Mouse (Mus musculus): ENCODE results near the gene Vdac1. TPM values are rescaled to one million over a fixed set of nuclear protein-coding genes. Genes with fewer than 3 reads are reported as not detected.

Vdac1 gene
- total RNA-seq (2022) = 100 to 1,000 TPM; 508 to 527 (median 523) TPM

GRCm38 (mm10) chr11:52360471-52361277, at the start of gene Vdac1:
Gene Vdac1 (plus strand): TSS chr11:52360860.
- peak; percentile 86 to 88 for DNase-seq (ENCODE audit: low spot score in 2 of 2)

GRCm38 (mm10) chr11:52314102-52314793, 46.4 kb upstream of the Vdac1 start:
- no peak for DNase-seq (ENCODE audit: low spot score in 2 of 2)

- no peak for DNase-seq (ENCODE audit: low spot score in 2 of 2)
Observed at GRCm38 (mm10) chr11:52318445-52318844, 42.2 kb upstream of the Vdac1 start.

GRCm38 (mm10) chr11:52319664-52320063, 41.0 kb upstream of the Vdac1 start:
- no peak for DNase-seq (ENCODE audit: low spot score in 2 of 2)

- no peak for DNase-seq (ENCODE audit: low spot score in 2 of 2)
Observed at GRCm38 (mm10) chr11:52320529-52320928, 40.1 kb upstream of the Vdac1 start.

GRCm38 (mm10) chr11:52321540-52321939, 39.1 kb upstream of the Vdac1 start:
- DNase-seq (ENCODE audit: low spot score in 2 of 2) = no peak

- DNase-seq (ENCODE audit: low spot score in 2 of 2) = no peak
Observed at GRCm38 (mm10) chr11:52324442-52325367, 36.0 kb upstream of the Vdac1 start.

- no peak for DNase-seq (ENCODE audit: low spot score in 2 of 2)
Observed at GRCm38 (mm10) chr11:52327313-52327712, 33.3 kb upstream of the Vdac1 start.

- DNase-seq (ENCODE audit: low spot score in 2 of 2) = no peak
Observed at GRCm38 (mm10) chr11:52332421-52333118, 28.1 kb upstream of the Vdac1 start.

- peak; percentile 50 to 54 for DNase-seq (ENCODE audit: low spot score in 2 of 2)
Observed at GRCm38 (mm10) chr11:52333616-52334015, 27.0 kb upstream of the Vdac1 start.

GRCm38 (mm10) chr11:52335263-52335662, 25.4 kb upstream of the Vdac1 start:
- no peak for DNase-seq (ENCODE audit: low spot score in 2 of 2)

GRCm38 (mm10) chr11:52335924-52336323, 24.7 kb upstream of the Vdac1 start:
- DNase-seq (ENCODE audit: low spot score in 2 of 2) = peak; percentile 66 to 67

GRCm38 (mm10) chr11:52337651-52338295, 22.9 kb upstream of the Vdac1 start:
- DNase-seq (ENCODE audit: low spot score in 2 of 2) = no peak

- no peak for DNase-seq (ENCODE audit: low spot score in 2 of 2)
Observed at GRCm38 (mm10) chr11:52338351-52338750, 22.3 kb upstream of the Vdac1 start.

- no peak for DNase-seq (ENCODE audit: low spot score in 2 of 2)
Observed at GRCm38 (mm10) chr11:52339098-52339497, 21.6 kb upstream of the Vdac1 start.

- DNase-seq (ENCODE audit: low spot score in 2 of 2) = no peak
Observed at GRCm38 (mm10) chr11:52339512-52339911, 21.1 kb upstream of the Vdac1 start.

GRCm38 (mm10) chr11:52340123-52340864, 20.4 kb upstream of the Vdac1 start:
- no peak for DNase-seq (ENCODE audit: low spot score in 2 of 2)

- no peak for DNase-seq (ENCODE audit: low spot score in 2 of 2)
Observed at GRCm38 (mm10) chr11:52341001-52341400, 19.7 kb upstream of the Vdac1 start.

- DNase-seq (ENCODE audit: low spot score in 2 of 2) = no peak
Observed at GRCm38 (mm10) chr11:52341476-52341875, 19.2 kb upstream of the Vdac1 start.

- DNase-seq (ENCODE audit: low spot score in 2 of 2) = no peak
Observed at GRCm38 (mm10) chr11:52342296-52342695, 18.4 kb upstream of the Vdac1 start.

All from layer of hippocampus, adult 8-10 months (tissue).